Mouse (Mus musculus) left cerebral cortex, adult 11 months (tissue): Measurements from ENCODE around the gene Enpp7.
A peak's percentile ranks its signal among the peaks of the same experiment; 100 is the strongest.

Source experiments
- DNase-seq: peaks from one replicate; pipeline ENCODE4 v3.0.0; 2022; ENCODE audit warnings: low spot score

Enpp7 gene

DNA sequence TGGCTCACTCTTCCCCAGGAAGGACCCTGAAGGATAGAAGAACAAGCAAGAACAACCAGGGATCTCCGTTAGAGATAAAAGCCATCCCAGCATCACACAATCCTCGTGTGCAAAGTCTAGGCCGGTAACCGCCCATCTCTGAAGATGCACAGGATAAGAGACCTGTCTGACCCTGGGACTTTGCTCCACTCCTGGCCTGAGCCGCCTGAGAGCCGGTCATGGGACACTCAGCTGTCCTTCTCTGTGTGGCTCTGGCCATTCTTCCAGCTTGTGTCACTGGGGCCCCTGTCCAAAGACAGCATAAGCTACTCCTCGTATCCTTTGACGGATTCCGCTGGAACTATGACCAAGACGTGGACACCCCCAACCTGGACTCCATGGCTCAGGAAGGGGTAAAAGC, at the start of gene Enpp7:
Gene Enpp7 (plus strand): TSS at position 190 of the 400 bp plus-strand sequence.
- DNase-seq, result no peak

GRCm38 (mm10) chr11:118939731-118940130, 48.3 kb upstream of the Enpp7 start:
- no peak for DNase-seq

DNA sequence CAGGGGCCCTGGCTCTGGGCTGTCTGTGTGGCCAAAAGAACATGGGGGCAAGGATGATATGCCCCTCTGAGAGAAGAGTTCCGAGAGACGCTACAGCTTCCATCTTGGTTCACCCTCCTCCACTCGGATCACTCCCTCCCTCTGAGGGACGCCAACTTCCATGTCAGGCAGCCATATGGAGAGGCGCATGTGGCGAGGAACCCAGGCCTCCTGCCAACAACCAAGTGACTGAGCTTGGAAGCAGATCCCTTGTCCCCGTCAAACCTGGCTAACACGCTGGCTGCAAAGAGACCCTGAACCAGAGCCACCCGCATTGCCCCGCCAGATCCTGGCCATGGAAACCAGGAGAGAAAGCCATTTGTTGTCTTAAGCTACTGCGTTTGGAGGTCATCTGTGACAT, 47.4 kb upstream of the Enpp7 start:
- DNase-seq, result no peak

DNA sequence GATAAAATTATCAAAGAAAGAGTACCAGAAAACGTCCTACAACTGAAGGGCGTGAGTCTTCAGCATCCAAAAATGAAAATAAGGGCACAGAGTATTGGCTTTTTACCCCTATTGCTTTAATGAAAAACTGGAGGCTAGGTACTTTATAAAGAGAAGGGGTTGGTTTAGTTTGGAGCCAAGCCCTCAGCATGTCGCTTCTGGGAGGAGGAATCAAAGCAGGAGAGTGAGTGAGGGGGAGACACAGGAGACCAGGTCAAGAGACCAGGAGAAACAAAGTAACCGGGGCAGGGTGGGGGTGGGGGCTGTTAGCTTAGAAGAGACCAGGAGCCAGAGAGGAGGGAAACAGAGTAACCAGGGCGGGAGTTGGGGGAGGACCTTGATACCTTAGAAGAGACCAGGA, 46.7 kb upstream of the Enpp7 start:
- DNase-seq, result no peak

- no peak for DNase-seq
Measured at GRCm38 (mm10) chr11:118945868-118946267, 42.1 kb upstream of the Enpp7 start.

GRCm38 (mm10) chr11:118955016-118955415, 33.0 kb upstream of the Enpp7 start:
- no peak for DNase-seq

DNA sequence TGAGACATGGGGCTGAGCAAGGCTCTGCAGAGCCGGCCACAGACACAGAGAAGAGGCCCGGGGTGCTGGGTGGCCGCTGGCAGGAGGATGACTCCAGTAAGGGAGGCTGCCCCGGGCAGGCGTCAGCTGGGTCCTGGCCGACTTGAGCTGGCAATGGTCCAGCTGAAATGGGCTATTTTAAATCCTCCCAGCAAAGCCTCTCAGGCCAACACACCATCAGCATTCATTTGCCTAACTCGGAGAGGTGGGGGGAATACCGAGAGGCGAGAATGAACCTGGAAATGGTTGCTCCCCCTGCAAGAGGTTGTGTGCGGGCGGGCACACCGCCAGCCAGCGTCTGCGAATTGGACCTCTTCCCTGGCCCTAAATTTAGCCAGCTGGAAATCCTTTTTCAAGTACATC, 30.9 kb upstream of the Enpp7 start:
- peak; percentile 29 for DNase-seq

DNA sequence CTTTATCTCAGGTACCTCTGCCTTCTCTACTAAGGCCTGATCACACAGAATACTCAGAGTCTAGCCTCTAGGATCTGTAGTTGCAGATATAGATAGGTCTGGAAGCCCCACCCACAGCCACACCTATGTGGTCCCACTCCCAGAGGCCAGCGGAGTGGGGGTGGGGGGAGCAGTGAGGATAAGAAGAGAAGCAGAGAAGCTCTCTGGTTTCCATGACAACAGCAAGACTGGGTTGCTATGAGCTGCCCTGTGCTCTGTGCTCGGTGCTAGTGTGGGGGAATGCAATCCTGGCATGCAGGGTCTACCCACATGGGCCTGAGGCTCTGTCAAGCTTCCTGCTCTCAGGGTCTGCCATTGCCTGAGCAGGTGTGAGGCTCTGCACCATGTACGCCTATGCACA, 27.3 kb upstream of the Enpp7 start:
- DNase-seq, result peak; percentile 36

- DNase-seq, result no peak
Measured at GRCm38 (mm10) chr11:118962478-118962877, 25.5 kb upstream of the Enpp7 start.

DNA sequence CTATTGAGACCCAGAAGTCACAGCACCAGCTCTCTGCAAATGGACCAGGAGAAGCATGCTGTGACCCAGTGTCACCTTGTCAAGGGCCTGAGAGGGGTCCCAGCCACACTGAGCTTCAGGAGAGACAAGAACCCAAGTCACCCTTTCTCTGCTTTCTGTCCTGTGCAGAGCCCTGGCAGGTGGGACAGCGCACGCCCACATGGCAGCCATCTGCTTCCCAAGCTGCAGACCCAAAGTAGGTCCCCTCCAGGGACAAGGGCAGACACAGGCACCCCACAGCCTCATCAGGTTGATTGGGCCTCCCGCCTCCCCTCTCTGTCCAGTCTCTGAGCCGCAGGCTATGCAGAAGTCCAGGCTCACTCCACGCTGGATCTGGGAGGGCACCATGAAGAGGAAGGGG, 24.1 kb upstream of the Enpp7 start:
- DNase-seq, result no peak

DNA sequence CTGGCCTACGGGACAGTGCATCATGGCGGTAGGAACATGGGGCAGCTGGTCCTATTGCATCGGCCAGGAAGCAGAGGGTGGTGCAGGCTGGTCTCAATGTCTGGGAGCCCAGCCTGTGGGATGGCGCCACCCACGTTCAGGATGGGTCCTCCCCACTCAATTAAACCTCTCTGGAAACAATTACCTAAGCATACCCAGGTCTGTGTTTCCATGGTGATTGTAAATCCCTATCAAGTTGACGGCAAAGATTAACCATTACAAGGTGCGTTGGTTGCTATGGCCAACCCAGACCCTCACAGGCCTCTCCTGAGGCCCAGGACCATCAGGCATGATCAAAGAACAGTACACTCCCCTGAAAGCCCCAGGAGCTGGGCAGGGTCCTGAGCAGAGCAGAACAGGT, 22.9 kb upstream of the Enpp7 start:
- DNase-seq, result no peak

DNA sequence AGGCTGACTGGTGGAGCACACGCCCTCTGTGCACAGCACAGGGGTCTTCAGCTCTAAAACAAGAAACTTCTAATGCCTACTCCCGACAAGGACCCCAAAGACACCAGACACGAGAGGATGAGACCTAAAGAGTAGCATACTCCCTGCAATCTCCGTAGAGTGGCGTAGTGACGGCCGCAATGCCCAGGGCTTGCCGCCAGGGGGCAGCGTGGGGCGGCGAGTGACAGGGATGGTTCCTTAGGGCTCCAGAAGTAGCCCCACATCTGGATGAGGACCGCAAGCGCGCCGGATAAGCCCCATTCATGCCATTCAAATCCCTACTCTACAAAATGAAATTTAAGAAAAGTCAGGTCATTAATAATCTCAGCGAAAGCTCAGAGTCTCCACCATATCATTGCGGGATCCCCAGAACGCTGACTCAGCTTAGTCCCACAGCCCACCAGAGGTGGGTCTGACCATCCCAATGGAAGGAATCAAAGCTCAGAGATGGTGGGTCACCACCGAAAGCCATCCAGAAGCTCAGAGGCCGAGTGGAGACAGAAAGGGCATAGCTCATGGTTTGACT, 16.4 kb upstream of the Enpp7 start:
- DNase-seq, result no peak

GRCm38 (mm10) chr11:118972431-118973377, 15.3 kb upstream of the Enpp7 start:
- DNase-seq, result no peak

- no peak for DNase-seq
Measured at GRCm38 (mm10) chr11:118974340-118974739, 13.6 kb upstream of the Enpp7 start.

- DNase-seq, result peak; percentile 67
Measured at GRCm38 (mm10) chr11:118975427-118975826, 12.6 kb upstream of the Enpp7 start.

- no peak for DNase-seq
Measured at GRCm38 (mm10) chr11:118975917-118976316, 12.1 kb upstream of the Enpp7 start.

DNA sequence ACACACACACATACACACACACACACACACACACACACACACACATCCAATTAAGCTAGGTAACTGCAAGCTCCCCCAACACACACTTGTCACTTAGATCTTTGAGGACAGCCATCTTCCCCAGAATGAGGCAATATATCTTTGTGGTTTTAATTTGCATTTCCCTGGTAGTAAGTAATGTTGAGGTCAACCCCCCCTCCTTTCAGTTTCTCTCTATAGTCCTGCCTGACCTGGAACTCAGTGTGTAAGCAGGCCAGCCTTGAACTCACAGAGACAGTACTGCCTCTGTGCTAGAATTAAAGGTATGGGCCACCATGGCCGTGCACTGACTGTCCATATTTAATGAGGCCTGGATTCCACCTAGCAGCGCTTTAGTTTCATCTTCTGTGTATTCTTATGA, 7.6 kb upstream of the Enpp7 start:
- no peak for DNase-seq

DNA sequence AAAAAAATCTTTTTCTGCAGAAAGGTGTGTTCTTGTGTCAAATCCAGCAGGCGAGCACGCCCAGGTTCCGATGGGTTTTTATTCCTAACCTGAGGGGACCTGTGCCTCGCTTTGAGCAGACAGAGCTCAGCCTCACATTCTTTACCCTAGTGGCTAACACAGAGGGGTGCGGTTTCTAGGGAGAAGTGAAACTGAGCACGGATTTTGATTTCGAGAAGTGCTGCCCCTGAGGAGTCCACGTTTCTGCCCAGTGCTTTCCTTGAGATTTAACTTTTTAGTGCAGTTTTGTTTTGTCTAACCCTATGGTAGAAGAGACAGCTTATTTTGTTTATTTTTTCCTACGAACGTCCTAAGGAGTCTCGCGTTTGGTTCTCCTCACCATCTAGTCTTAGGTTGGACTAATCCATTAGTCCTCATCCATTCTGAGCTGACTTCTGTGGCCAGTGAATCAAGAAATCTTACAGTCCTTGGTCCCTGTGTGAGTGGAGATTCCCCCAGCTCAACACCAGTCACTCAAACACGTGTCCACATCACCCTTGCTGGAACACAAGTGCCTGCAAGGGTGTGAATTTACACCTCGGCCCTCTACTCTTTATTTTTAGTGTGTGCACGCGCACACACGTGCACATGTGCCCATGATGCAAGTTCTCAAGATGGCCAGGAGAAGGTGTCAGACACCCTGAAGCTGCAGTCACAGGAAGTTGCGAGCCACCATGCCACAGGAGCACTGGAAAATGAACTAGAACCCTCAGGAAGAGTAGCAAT, 6.8 kb upstream of the Enpp7 start:
- no peak for DNase-seq

DNA sequence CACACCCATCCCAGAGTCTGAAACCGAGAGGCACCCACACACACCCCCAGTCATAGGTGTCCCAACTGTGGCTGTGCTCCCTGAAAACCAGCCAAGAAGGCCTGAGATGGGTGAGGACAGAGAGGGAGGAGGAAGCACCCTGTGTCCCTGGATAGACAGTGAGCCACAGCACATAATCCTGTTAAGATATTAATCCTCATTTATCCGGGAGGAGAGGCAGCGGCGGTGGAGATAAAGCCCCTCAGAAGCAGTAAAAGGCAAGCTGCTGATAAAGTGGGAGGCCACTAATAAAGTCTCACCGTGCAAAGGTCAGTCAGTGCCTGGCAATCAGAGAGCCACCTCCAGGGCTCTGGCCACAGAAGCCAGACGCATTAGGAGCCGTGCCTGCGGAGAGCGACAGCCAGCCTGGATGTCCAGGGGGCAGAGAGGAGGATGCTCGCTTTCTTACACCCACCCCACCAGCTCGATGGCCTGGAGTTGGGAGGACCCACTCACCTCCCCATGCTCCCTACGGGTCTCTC, 5.3 kb upstream of the Enpp7 start:
- DNase-seq, result no peak

- no peak for DNase-seq
Measured at GRCm38 (mm10) chr11:118985571-118985970, 2.4 kb upstream of the Enpp7 start.

GRCm38 (mm10) chr11:118992781-118993180, 4.8 kb downstream of the Enpp7 start:
- no peak for DNase-seq

DNA sequence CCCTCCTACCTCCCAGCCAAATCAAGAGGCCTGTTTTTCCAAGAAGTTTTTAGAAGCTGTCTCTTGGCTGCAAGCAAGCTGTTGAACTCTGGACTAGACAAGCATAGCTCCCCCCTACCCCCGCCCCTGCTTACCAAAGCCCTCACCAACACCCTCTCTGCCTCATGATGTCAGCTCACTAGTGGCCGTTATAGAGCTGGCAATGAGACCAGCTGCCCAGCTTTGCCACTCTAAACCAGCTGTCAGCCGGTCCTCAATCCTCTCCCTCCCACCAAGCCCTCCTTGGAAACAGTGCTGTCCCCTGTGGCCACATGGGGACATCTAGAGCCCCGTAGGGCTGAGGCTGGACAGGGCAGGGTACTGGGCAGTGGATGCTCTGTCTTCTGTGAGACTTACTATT, 7.5 kb downstream of the Enpp7 start:
- DNase-seq, result no peak

DNA sequence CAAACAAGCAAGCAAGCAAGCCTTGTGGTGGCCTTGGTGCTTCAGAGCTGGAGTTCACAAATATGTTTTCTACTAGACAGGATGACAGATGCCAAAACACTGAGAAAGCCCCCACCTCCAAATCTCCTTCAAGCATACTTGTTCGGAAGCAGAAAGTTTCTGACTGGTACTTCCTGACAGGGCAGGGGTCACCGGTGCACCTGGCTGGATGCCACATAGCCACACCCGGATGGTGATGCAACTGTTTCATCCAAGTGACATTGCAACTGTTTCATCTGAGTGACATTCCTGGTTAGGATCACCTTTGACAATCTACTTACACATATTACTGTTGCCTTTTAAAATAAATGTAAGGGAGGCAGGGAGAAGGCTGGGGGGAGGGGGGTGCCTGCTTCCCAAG, 9.2 kb downstream of the Enpp7 start:
- no peak for DNase-seq
